Mouse (Mus musculus): ENCODE results near the gene Mgst1. TPM values are rescaled to one million over a fixed set of nuclear protein-coding genes. Genes with fewer than 3 reads are reported as not detected.

The Mgst1 gene
- polyA plus RNA-seq, 1 experiment = 27.6 TPM

DNA sequence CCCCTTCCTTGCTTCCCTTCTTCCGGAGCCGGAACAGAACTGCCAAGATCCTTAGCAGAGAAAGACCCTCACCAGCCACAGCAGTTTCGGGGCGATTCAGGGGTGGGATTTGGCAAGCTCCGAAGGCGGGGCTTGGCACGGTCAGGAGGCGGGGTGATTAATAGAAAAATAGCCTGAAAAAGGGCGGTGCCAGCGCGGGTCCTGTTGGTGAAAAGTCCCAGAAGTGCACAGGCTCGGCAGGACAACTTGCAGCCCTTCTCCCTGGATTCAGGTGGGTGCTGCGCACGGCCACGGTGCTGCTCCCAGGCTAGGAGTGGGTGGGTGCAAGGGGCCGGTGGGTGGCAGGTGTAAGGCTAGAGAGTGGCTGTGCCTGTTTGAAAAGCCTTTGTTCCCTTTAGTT lies 220 bp downstream of the Mgst1 start:
- TF ChIP-seq POLR2A (IDR thresholded peaks at IDR 0.05; ENCODE audit: extremely low read depth, insufficient read depth, low read length) (no peak), CTCF (IDR thresholded peaks at IDR 0.05; ENCODE audit: extremely low read depth, insufficient read depth, low read length) (no peak)
- no peaks in the 10 kb centered on the region for H3K4me1 ChIP-seq (ENCODE audit: control insufficient read depth, insufficient read depth, low read length)
- H3K4me3 ChIP-seq (ENCODE audit: insufficient read depth, low read length) = peak overlapping the region; percentile 37
- H3K27ac ChIP-seq (ENCODE audit: insufficient read depth, low read length) = no peak overlapping the region

DNA sequence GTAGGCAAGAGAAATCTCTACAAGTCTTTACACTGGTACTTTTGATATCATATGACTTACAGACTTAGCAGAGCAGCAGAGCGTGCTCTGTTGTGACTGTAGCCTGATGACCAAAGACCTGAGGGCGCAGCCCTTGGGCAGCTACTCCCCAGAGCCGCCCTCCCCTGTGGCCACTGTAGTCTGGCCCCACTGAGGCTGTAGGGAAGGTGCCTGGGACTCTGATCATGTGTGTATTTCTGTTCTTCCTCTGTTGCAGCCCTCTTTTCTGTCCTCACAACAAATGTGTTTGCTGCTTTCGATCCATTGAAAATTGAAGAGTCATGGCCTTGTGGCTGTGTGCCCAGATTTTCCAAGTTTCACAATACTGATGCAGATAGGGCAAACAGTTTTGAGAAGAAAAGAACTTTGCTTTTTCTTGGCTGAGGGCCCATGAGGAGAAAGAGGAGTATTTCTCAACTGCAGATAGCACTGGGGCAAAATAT lies 1.0 kb downstream of the Mgst1 start:
- Histone ChIP-seq H3K4me1 (ENCODE audit: control insufficient read depth, insufficient read depth, low read length) (no peaks in the 10 kb centered on the region), H3K4me3 (ENCODE audit: insufficient read depth, low read length) (no peak overlapping the region), H3K27ac (ENCODE audit: insufficient read depth, low read length) (no peak overlapping the region)
- TF ChIP-seq CTCF (IDR thresholded peaks at IDR 0.05; ENCODE audit: extremely low read depth, insufficient read depth, low read length) = no peak
- TF ChIP-seq POLR2A (IDR thresholded peaks at IDR 0.05; ENCODE audit: extremely low read depth, insufficient read depth, low read length) = no peak

DNA sequence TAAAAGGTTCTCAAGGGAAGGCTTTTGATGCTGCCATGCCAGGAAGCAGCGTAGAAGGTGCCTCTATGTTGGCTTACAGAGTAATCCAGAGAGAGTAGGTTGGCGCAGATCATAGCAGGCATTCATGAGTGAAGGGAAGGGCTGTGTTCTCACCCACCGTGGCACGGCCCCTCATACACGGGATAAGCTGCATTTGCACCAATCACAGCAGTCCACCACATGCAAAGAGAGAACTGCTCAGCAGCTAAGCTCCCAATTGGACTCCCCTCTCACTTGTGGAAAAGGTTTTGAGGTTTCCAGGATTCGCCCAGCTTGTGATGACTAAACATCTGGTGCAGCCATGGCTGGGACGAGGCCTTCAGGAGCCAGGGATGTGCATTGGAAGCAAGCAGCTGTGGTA lies 2.5 kb downstream of the Mgst1 start:
- no peak overlapping the region for H3K4me3 ChIP-seq (ENCODE audit: insufficient read depth, low read length)
- no peak for TF ChIP-seq CTCF (IDR thresholded peaks at IDR 0.05; ENCODE audit: extremely low read depth, insufficient read depth, low read length)
- no peak for TF ChIP-seq POLR2A (IDR thresholded peaks at IDR 0.05; ENCODE audit: extremely low read depth, insufficient read depth, low read length)
- H3K4me1 ChIP-seq (ENCODE audit: control insufficient read depth, insufficient read depth, low read length) = no peaks in the 10 kb centered on the region
- H3K27ac ChIP-seq (ENCODE audit: insufficient read depth, low read length) = no peak overlapping the region

DNA sequence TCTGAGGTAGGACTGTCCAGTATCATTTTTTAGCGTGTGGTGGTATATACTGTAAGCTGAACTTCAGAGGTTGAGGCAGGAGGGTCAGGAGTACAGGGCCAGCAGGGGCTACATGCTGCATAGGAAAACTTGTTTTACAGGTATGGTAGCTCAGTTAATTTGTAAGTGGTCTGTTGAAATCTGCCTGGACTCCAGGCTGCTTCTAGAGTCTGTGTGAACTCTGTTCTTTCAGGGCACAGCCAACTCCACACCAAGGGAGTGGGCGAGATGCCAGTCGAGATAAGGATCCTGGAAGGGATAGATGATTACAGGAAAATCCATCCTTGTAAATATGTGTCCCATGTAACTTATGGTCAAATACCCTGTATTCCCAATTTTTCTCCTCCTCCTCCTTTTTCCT lies 3.3 kb downstream of the Mgst1 start:
- Histone ChIP-seq H3K27ac (ENCODE audit: insufficient read depth, low read length) (no peak overlapping the region), H3K4me1 (ENCODE audit: control insufficient read depth, insufficient read depth, low read length) (no peaks in the 10 kb centered on the region), H3K4me3 (ENCODE audit: insufficient read depth, low read length) (no peak overlapping the region)
- no peak for TF ChIP-seq CTCF (IDR thresholded peaks at IDR 0.05; ENCODE audit: extremely low read depth, insufficient read depth, low read length)
- TF ChIP-seq POLR2A (IDR thresholded peaks at IDR 0.05; ENCODE audit: extremely low read depth, insufficient read depth, low read length) = no peak

DNA sequence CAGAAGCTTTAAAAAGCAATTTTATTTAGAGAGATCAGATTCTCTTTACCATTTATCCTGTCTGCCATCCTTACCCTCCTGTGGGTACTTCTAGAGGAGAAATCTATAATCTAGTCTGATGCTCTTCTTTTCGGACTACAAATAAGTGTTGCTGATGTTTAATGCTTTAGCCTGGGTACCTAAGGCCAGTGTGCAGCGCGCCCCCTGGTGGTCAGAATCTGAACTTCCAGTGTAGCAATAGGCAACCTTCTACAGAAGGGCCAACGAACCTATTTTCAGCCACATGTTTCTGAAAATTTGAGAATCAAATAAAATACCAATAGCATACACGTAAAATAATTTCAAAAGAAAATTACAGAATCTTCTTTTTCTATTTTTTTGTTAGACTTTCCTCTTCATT lies 13.0 kb downstream of the Mgst1 start:
- H3K4me3 ChIP-seq (ENCODE audit: insufficient read depth, low read length) = no peak overlapping the region
- TF ChIP-seq CTCF (IDR thresholded peaks at IDR 0.05; ENCODE audit: extremely low read depth, insufficient read depth, low read length) (peak; percentile 79), POLR2A (IDR thresholded peaks at IDR 0.05; ENCODE audit: extremely low read depth, insufficient read depth, low read length) (no peak)
- no peaks in the 10 kb centered on the region for H3K4me1 ChIP-seq (ENCODE audit: control insufficient read depth, insufficient read depth, low read length)
- H3K27ac ChIP-seq (ENCODE audit: insufficient read depth, low read length) = no peak overlapping the region

DNA sequence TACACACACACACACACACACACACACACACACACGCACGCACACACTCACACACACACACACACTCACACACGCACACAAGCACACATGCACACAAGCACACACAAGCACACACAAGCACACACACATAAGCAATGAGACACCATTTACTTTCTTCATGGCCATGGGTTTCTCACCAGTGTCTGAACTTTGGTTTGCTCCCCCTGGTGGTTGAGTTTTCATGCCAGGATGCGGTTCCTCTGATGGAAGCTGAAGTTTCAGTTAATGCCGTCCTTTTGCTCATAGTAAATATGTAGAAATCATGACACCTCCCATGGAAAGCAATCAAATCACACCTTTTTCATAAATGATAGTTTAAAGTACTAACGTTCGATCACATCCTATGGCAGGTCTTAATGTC lies 23.8 kb downstream of the Mgst1 start:
- no peak for TF ChIP-seq POLR2A (IDR thresholded peaks at IDR 0.05; ENCODE audit: extremely low read depth, insufficient read depth, low read length)
- TF ChIP-seq CTCF (IDR thresholded peaks at IDR 0.05; ENCODE audit: extremely low read depth, insufficient read depth, low read length) = peak; percentile 52
- H3K4me1 ChIP-seq (ENCODE audit: control insufficient read depth, insufficient read depth, low read length) = no peaks in the 10 kb centered on the region; the same call in 1 of the 2 replicates

DNA sequence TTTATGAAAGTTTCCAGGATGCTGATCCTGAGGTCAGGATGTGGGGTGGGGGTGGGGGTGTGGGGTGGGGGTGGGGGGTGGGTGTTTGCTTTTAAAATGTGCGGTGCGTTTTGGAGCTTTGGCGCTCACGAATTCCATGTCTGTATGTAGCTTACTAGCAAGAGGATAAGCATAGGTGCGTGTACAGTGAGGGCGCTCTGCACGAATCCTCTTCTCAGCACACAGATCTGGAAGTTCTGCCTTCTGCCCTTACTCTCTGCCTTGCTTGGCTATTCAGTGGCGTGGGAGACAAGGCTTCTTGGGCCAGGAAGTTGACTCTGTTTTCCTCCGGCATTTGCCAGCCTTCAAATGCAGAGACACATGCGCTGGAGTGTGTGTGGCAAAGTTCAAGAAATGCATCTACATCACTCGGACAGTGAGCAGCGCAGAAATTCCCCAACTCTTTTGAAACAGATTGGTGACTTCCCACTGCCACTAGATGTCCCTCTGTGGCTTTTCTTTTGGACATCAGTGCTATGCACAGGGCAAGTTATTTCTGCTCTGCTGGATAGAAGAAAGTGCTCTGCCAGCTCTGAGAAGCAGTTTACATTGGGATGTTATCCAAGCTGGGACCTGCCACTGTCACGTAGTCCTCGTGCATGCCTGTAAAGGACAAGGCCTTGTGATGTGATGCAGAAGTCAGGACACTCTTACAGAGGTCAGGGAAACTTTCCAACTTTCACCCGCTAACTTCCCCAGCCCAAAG lies 31.5 kb downstream of the Mgst1 start:
- no peak overlapping the region for H3K4me3 ChIP-seq (ENCODE audit: insufficient read depth, low read length)
- no peak overlapping the region for H3K27ac ChIP-seq (ENCODE audit: insufficient read depth, low read length)
- TF ChIP-seq CTCF (IDR thresholded peaks at IDR 0.05; ENCODE audit: extremely low read depth, insufficient read depth, low read length) (peak; percentile 66), POLR2A (IDR thresholded peaks at IDR 0.05; ENCODE audit: extremely low read depth, insufficient read depth, low read length) (no peak)
- H3K4me1 ChIP-seq (ENCODE audit: control insufficient read depth, insufficient read depth, low read length) = no peaks in the 10 kb centered on the region

More for the DNA sequence above, 23.8 kb downstream of the Mgst1 start:
- no peak overlapping the region for H3K27ac ChIP-seq (ENCODE audit: insufficient read depth, low read length)
- no peak overlapping the region for H3K4me3 ChIP-seq (ENCODE audit: insufficient read depth, low read length)

Other genes with a start within 250 kb of the Mgst1 start
- 0.11 and 0.17 TPM in 2 replicates for gene Slc15a5, start 60.4 kb upstream of the Mgst1 start, polyA plus RNA-seq (2012; rRNA removed)

Data from cortical plate, adult 2 months (tissue).